Mouse (Mus musculus) liver, adult 2 months (tissue): Measurements from ENCODE around the gene Adi1. TPM values are rescaled to one million over a fixed set of nuclear protein-coding genes. Genes with fewer than 3 reads are reported as not detected.

Experiments used
- DNase-seq: peaks from one replicate; pipeline ENCODE4 v3.0.0-alpha.2; 2011; ENCODE audit warnings: low read depth, low spot score; ENCODE audit errors: extremely low read depth
- H3K27ac ChIP-seq: fragments of 200-500 bp; replicated peaks from 2 replicates; pipeline ENCODE4 v1.5.1; 2012; ENCODE audit warnings: low read depth, mild to moderate bottlenecking, control low read depth, inconsistent platforms, low read length; ENCODE audit not compliant: insufficient read depth
- H3K27me3 ChIP-seq: fragments of 200-500 bp; 2 replicates; pipeline ENCODE4 v1.6.1; 2012; ENCODE audit warnings: mild to moderate bottlenecking, moderate library complexity, low read length, inconsistent platforms; ENCODE audit not compliant: control insufficient read depth, insufficient read depth
- H3K36me3 ChIP-seq: fragments of 200-500 bp; 2 replicates; pipeline ENCODE4 v1.6.1; 2012; ENCODE audit warnings: low read length, inconsistent platforms; ENCODE audit not compliant: control insufficient read depth, insufficient read depth
- H3K4me1 ChIP-seq: fragments of 200-500 bp; 2 replicates; pipeline ENCODE4 v1.6.1; 2011; ENCODE audit warnings: low read length; ENCODE audit not compliant: control insufficient read depth, insufficient read depth
- H3K4me3 ChIP-seq: fragments of 200-500 bp; 2 replicates; pipeline ENCODE4 v1.5.1; 2011; ENCODE audit warnings: low read depth, mild to moderate bottlenecking, control low read depth, low read length, moderate library complexity; ENCODE audit not compliant: insufficient read depth
- H3K79me2 ChIP-seq: fragments of 200-500 bp; 2 replicates; pipeline ENCODE4 v1.6.1; 2012; ENCODE audit warnings: inconsistent platforms, mild to moderate bottlenecking, low read length, moderate library complexity; ENCODE audit not compliant: control insufficient read depth, insufficient read depth
- H3K9ac ChIP-seq: fragments of 200-500 bp; 2 replicates; pipeline ENCODE4 v1.6.1; 2012; ENCODE audit warnings: low read depth, mild to moderate bottlenecking, control low read depth, inconsistent platforms, low read length
- CTCF ChIP-seq: fragments of 200-500 bp; IDR thresholded peaks from 2 replicates; pipeline ENCODE4 v1.5.1; 2011; ENCODE audit warnings: low read depth, low read length, control low read depth
- POLR2A ChIP-seq: fragments of 200-500 bp; IDR thresholded peaks from 2 replicates; pipeline ENCODE4 v1.6.1; 2011; ENCODE audit warnings: low read length, control low read depth; ENCODE audit not compliant: insufficient read depth; ENCODE audit errors: extremely low read depth
- WGBS: fragments of 180-500 bp; shearing (Covaris S2); methylation state at CpG from one replicate; pipeline ENCODE4 v1.1.7; 2018; 5-methylcytosine and 5-hydroxymethylcytosine counted together
- polyA plus RNA-seq: library from polyadenylated mRNA; depleted of rRNA; stranded (reverse); fragments of >200 nt; gene quantifications from 2 replicates; pipeline ENCODE4 v1.2.3, GENCODE M21; 2012
- total RNA-seq: library from RNA; depleted of rRNA; stranded (reverse); fragments of >200 nt; gene quantifications from 2 replicates; pipeline ENCODE4 v1.2.3, GENCODE M21; 2014

The Adi1 gene
- total and polyA plus RNA-seq, 2 experiments: 61.8 to 101 TPM

DNA sequence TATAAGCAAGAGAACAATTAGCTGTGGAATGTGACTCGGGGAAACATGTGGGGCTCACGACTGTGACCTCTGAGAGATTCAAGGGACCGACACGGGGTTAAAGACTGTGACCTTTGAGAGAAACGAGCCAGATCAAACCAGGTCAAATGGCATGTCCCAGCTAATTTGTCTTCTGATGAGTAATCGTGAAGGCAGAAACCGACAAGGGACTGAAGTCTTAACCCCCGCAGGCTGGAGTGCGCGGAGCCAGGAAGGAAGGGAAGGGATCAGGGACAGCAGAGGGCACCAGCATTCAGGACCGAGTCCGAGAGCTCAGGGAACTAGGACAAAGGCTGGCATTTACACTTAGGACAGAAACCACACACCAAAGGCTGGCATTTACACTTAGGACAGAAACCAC lies 29.4 kb downstream of the Adi1 start:
- Histone ChIP-seq H3K4me1 (peaks cover 7% of the 10 kb centered on the region), H3K9ac (no peak overlapping the region), H3K27me3 (no peaks in the 10 kb centered on the region), H3K27ac (no peak overlapping the region), H3K79me2 (no peaks in the 10 kb centered on the region), H3K4me3 (no peak overlapping the region), H3K36me3 (no peaks in the 10 kb centered on the region)
- DNase-seq: peak; percentile 65
- WGBS: 20% methylated on average over 12 of the region's 12 CpGs
- TF ChIP-seq CTCF (peak; percentile 33), POLR2A (no peak)

DNA sequence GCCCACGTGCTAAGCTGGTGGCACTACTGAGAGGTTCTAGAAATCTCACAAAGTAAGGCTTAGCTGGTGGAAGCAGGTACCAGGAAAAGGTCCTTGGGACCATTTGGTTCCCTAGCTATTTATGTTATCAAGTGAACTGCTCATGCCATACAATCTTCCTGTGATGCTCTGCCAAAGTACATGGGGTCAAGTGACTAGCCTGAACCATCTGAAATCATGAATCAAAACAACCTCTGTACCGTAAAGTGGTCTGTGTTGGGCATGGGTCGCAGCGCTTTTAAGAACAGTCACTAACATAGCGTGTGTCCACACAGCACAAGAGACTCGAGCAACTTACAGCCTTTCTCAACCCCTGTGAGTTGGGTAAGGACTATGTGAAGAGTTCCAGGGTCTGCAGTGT lies 30.2 kb downstream of the Adi1 start:
- WGBS: 78% methylated on average over 6 of the region's 6 CpGs
- Histone ChIP-seq H3K27ac (no peak overlapping the region), H3K79me2 (no peaks in the 10 kb centered on the region), H3K27me3 (no peaks in the 10 kb centered on the region), H3K9ac (no peak overlapping the region), H3K4me1 (peaks cover 5% of the 10 kb centered on the region), H3K36me3 (no peaks in the 10 kb centered on the region; the same call in 1 of the 2 replicates), H3K4me3 (no peak overlapping the region)
- TF ChIP-seq POLR2A: no peak
- TF ChIP-seq CTCF: no peak
- DNase-seq: peak; percentile 54

DNA sequence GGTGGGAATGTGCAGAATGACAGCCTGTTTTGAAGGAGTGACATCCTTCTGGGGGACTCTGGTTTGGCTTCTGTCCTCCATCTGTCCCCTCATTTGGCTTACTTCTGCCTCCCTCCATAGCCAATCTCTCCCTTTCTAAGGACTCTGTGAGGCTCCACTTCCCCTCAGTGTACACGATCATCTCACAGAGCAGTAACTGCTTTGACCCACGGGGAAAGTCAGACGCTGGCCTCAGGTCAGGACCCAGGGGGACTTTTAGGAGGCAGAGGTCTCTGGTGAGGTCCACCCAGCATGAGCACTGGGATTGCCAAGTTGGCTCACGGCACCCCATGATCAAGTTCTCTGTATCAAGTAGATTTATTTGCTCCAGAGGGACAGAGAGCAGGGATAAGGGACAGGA lies 33.1 kb downstream of the Adi1 start:
- no peak for DNase-seq
- Histone ChIP-seq H3K79me2 (no peaks in the 10 kb centered on the region), H3K36me3 (peaks cover 8% of the 10 kb centered on the region; the same call in 1 of the 2 replicates), H3K4me3 (no peak overlapping the region), H3K9ac (no peak overlapping the region), H3K27me3 (no peaks in the 10 kb centered on the region), H3K4me1 (peaks cover 5% of the 10 kb centered on the region), H3K27ac (no peak overlapping the region)
- 87% methylated on average over 4 of the region's 4 CpGs for WGBS
- TF ChIP-seq CTCF: no peak
- no peak for TF ChIP-seq POLR2A

DNA sequence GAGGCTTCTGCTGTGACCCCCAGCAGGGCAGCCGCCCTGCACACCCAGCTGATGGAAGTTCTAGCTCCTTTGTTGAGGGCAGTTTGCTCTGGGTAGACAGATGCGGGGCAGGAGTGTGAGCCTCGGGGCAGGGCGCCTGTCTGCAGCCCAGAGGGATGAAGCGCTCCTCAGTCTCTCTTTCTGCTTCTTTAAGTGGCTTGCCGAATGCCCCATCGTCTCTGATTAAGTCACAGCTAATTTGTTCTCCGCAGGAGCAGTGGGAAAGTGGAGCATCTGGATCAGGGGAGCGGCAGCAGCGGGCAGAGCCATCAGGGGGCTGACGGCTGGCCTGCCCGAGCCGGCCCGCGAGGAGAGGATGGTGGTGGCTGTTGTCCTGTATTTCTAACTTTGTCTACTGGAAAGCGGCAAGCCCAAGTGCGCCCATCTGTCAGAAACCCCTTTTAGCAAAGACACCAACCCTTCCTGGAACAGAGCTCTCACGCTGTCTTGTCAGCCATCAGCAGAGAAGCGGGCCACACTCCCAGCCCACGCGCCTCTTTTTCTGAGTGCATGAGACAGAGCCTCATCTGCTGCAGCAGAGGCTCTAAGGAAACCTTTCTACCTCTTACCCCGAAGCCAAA lies 35.6 kb downstream of the Adi1 start:
- Histone ChIP-seq H3K4me1 (no peaks in the 10 kb centered on the region), H3K36me3 (peaks cover 8% of the 10 kb centered on the region; the same call in 1 of the 2 replicates), H3K79me2 (no peaks in the 10 kb centered on the region), H3K27ac (no peak overlapping the region), H3K9ac (no peak overlapping the region), H3K27me3 (no peaks in the 10 kb centered on the region), H3K4me3 (no peak overlapping the region)
- whole genome bisulfite sequencing: 93% methylated on average over 22 of the region's 22 CpGs
- no peak for TF ChIP-seq POLR2A
- TF ChIP-seq CTCF: no peak
- DNase-seq: no peak

GRCm38 (mm10) chr12:28714822-28715632 lies 40.0 kb downstream of the Adi1 start:
- H3K27ac ChIP-seq: no peak overlapping the region
- WGBS: 92% methylated on average over 24 of the region's 24 CpGs
- H3K36me3 ChIP-seq: peaks cover 11% of the 10 kb centered on the region; the same call in 1 of the 2 replicates
- TF ChIP-seq POLR2A (no peak), CTCF (no peak)
- H3K79me2 ChIP-seq: no peaks in the 10 kb centered on the region
- no peaks in the 10 kb centered on the region for H3K27me3 ChIP-seq
- no peak overlapping the region for H3K4me3 ChIP-seq
- H3K4me1 ChIP-seq: no peaks in the 10 kb centered on the region
- no peak for DNase-seq
- H3K9ac ChIP-seq: no peak overlapping the region

DNA sequence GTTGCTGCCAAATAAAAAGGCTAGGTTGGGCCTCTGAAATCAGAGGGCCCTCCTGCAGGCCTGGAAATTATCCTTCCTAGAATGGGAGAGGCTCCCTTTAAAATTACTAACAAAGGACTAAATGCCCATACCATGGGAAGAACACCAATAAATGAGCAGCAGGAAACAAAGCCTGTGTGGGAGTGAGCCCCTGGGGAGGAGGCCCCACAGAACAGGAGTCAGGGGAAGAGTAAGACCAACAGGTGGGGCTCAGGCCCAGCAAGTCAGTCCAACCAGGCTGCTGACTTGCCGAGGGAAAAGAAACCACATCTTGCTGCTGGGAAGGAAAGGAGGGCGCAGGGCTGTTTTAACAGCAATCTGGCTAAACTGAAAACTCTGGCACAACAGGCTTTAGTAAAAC lies 42.0 kb downstream of the Adi1 start:
- DNase-seq: no peak
- TF ChIP-seq POLR2A: no peak
- no peak for TF ChIP-seq CTCF
- 87% methylated on average over 2 of the region's 2 CpGs for WGBS
- Histone ChIP-seq H3K4me1 (no peaks in the 10 kb centered on the region), H3K36me3 (peaks cover 18% of the 10 kb centered on the region; the same call in 1 of the 2 replicates), H3K9ac (no peak overlapping the region), H3K27ac (no peak overlapping the region), H3K79me2 (no peaks in the 10 kb centered on the region), H3K4me3 (no peak overlapping the region), H3K27me3 (no peaks in the 10 kb centered on the region)
